Mouse (Mus musculus) spleen, postnatal 4 days (tissue): ENCODE measurements around the gene Ppdpf.

Source experiments
- DNase-seq, 2 experiments: peaks; one replicate each; pipeline ENCODE4 v3.0.0; 2022; ENCODE audit warnings: low spot score in 2 of 2

The Ppdpf gene

DNA sequence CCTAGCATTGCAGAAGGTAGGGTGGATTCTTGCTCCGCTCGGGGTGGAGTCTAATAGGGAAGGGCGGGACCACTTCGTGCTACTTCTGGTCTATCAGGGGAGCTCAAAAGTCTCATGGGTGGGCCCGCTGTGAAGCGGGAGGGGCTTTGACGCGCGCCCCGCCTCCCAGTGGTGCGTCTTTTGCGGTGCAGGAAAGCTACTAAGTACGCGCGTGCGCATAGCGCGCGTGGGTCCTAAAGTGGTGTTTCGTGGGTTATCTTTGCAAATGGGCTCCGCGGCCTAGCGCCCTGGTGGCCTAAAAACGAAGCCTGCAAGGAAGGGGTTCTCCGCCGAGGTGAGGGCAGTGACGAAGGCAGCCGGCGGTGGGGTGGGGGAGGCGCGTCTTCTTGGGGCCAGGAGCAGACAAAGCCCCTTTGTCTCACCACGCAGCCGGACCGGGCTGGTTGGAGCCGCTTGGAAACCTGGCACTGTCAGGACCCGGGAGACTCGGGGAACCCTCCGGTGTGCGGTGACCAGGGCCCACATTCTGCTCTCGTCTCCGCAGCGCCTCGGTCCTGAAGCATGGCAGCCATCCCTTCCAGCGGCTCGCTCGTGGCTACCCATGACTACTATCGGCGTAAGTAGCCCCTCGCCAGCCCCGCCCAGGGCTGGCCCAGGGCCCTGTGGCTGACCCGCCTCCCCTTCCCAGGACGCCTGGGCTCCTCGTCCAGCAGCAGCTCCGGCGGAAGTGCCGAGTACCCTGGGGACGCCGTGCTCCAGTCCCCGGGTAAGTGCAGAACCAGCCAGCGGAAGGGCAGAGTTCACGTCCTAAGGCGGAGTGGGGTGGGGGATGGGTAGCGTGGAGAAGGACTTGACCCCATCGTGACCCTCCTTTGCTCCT is at the start of gene Ppdpf:
Gene Ppdpf (plus strand): TSS at position 127 of the 880 bp plus-strand sequence.
- peak; percentile 91 to 93 for DNase-seq

DNA sequence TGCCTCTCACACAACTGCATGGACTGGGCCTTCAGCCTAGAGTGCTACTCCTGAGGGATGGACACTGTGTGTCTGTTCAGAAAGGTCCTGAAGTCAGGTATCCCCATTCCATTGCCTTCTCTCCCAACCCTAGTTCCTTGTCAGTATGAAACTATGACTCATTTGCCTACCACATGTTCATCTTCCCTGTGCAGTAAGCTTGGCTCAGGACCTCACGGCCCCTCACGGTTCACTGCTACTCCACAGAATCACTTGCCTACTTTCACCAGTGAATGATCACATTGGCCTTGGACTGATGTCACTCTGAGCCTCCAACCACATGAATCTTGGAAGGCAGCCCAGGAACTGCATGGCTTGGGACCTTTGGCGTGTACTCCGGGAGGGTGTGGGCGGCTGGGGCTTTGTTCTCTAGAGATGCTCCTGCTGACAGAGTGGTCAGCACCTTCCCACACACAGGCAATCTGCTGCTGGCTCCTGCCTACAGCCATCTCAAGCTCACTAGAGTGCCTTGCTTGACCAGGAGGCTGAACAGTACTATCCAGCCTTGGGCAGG is 47.3 kb upstream of the Ppdpf start:
- no peak for DNase-seq

- no peak for DNase-seq
Observed at GRCm38 (mm10) chr2:181142703-181143135, 44.3 kb upstream of the Ppdpf start.

GRCm38 (mm10) chr2:181143509-181144276 is 43.4 kb upstream of the Ppdpf start:
- no peak for DNase-seq

DNA sequence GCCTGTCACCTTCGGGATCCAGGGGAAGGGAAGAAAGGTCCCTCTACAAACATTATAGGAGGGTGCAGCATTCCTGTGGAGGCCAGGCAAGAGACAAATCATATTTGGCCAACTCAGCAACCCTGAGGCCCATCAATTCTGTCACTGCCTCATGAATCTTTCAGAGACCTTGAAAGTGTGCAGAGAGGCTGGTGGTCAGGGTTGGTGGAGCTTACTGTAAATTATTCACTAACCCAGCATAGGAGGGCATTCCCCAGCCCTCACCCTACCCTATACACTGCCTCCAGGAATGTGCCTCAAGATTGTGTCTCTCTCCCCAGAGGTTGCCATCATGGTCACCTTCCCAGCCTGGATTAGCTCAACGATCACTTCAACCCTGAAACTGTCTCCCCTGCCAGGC is 42.4 kb upstream of the Ppdpf start:
- DNase-seq: no peak

DNA sequence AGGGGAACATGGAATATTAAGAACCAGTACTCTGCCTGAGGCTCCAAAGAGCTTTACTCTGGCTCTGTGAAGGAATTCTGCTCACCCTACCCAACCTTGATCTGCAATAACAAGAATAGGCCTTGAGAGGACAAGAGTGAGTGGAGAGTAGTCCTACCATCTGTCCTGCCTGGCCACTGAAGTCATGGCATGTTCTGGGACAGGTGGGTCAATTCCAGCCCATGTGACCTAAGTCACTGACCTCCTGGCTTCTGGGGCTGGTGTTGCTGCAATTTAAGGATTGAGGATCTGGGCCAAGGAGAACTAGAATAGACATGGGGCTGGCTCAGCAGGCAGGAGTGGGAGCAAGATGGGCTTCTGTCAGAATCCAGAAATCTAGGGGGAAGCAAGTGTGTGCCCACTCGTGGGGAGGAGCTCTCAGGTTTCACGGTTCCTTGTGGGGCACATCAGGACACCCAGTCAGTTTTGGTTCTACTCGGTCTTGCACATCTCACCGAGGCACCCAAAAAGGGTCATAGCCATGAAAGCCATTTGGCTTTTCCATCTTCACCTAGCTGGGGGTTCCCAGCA is 40.0 kb upstream of the Ppdpf start:
- DNase-seq: no peak

DNA sequence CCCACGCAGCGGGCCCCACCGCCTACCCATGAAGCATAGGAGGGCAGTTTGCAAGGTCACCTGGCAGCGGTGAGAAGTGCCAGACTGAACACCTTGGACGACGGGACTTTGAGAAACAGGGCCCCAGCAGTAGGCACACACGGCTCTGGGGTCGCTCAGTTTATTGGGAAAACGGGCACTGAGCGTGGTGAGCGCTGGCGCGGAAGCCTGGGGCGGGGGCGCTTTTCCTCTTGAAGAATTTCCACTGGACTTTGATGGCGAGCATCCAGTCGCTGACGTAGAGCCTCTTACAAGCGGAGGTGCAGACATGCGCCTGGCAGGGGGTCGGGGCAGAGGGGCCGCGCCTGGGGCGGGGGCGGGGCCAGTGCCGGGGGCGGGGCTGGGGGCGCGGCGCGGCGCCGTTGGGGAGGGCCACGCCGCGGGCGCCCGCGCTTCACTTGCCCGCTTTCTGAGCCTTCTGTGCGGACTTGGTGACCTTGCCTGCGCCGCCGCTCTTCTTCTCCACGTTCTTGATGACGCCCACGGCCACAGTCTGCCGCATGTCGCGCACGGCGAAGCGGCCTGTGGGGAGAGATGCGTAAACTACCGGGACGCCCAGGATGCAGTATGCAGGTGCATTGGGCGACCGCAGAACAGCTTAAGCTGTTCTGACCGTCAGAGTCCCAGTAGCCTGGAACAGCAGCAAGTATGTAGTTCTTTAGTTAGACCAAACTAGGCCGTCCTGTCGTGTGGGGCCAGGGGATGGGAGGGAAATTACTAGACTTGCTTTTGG is 39.3 kb upstream of the Ppdpf start:
- DNase-seq: no peak

- DNase-seq: no peak
Observed at GRCm38 (mm10) chr2:181148318-181148955, 38.6 kb upstream of the Ppdpf start.

DNA sequence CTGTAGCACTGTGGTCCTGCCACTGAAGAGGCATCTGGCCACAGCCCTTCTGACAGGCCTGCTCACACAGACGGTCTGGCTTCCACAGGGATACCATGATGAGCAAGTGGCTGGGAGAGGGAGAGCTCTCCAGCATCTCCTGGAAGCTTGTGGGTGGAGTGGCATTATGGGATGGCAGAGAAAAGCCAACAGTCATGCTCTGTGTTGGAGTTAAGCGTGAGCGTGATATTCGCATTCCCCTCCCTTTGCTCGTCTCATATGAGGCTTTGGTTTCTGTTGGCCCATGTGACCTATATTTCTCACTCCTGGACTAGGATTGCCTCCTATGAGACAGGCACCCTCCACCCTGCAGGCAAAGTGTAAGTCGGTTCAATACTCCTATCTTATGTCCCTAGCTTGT is 36.8 kb upstream of the Ppdpf start:
- no peak for DNase-seq

DNA sequence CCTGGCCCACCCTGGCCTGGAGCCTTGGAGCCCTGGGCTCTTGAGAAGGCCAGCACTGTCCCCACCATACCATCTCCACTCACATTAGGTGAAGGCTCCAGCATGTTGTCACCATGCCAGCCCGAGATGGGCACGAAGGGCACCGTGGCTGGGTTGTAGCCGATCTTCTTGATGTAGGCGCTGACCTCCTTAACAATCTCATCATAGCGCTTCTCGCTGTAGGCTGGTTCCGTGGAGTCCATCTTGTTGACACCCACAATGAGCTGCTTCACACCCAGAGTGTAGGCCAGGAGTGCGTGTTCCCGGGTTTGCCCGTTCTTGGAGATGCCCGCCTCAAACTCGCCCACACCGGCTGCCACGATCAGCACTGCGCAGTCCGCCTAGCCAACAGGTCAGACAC is 34.3 kb upstream of the Ppdpf start:
- no peak for DNase-seq

GRCm38 (mm10) chr2:181153131-181153530 is 33.9 kb upstream of the Ppdpf start:
- no peak for DNase-seq

- no peak for DNase-seq
Observed at GRCm38 (mm10) chr2:181153837-181154236, 33.2 kb upstream of the Ppdpf start.

DNA sequence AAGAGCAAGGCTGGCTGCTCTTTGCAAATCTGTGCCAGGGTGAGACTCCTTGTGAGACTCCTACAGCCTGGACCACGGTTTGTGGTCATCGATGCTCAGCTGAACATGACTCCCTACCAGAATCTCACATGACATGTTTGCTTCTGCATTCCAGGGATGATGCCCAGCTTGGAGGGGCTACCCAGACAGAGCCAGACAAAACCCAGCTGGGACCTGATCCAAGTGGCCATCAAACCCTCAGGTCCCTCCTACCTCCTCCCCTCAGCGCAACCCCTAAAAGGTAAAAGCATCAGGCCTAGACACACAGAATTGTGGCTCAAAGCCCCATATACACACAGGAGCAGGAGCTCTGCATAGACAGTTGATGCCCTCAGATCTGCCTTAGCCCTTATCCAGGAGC is 32.7 kb upstream of the Ppdpf start:
- DNase-seq: no peak

DNA sequence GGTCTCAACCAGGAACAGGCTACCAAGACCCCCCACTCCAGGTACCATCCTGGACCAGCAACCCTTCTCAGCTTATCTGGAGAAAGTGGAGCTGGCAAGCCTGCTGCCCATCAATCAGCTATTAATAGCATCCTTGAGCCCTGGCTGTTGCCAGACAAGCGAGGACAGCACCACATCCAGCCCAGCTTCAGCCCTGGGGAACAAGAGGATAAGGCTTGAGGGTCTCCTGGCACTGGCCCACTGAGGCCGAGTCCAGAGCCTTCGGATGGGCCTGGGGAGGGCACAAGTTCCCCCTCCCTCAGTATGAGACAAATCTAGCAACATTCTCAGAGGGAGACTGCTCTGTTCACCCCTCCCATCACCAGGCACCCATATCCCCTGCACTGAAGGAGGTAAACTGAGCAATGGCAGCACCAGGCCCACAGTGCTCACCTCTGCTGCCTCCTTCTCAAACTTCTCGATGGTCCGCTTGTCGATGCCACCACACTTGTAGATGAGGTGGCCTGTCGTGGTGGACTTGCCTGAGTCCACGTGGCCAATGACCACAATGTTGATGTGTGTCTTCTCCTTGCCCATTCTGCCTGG is 32.1 kb upstream of the Ppdpf start:
- DNase-seq: no peak

- no peak for DNase-seq
Observed at GRCm38 (mm10) chr2:181155801-181156200, 31.2 kb upstream of the Ppdpf start.

DNA sequence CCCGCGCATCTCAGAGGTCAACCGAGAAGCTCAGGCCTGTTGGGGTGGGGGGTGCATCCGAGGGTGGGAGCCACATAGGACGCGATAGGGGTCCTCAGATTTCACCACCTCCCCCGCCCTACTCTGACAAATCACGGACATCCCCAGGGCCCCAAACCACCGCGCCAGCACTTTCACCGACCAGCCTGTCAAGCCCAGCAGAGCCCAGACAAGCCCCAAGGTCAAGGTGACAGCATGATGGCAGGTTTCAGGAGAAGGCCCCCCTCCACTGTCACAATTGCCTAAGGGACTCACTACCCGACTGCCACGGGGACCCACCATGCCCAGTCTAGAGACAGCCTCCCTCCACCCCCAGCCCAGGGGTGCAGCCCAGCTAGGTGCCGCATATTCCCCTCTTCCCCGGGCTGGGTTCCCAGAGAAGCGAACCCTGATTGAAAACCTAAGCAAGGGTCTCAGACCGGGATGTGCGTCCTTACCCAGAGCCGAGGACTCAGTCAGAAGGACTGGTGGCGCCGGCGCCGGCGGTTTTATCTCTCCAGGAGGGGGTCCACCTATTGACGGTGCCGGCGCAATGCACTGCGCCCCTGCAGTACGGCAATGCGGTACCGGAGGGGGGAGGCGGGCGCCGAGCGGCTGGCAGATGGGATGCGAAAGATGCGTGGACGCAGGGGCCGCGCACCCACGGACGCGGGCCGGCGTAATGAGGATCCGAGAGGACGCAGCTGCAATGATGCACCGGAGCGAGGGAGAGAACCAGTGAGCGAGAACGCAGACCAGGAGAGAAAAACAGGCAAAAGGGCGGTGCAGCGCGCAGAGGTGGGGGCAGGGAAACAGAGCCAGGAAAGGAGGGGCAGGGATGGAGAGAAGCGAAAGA is 30.6 kb upstream of the Ppdpf start, which contains the start of gene Eef1a2:
Gene Eef1a2 (minus strand): TSS at position 767 of the 874 bp plus-strand sequence.
- DNase-seq: no peak

- DNase-seq: no peak
Observed at GRCm38 (mm10) chr2:181157180-181157579, 29.9 kb upstream of the Ppdpf start.

GRCm38 (mm10) chr2:181157716-181158302 is 29.2 kb upstream of the Ppdpf start:
- DNase-seq: no peak

DNA sequence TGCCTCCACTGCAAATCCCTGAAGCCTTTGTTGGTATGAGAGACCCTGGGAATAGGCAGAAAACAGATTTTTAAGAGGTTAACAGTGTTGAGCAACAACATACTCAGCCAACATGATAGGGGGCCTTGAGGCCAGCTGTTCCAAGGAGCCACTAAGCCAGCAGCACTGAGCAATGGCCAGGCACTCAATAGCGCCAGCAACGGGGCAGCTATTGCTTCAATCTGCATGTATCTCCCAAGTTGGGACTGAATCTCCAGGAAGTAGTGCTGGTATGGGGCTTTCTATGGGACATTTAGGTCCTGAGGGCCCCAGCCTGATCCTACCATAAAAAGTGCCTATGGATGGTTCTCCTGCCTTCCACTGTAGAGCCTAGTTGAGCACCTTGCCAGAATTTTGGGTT is 28.6 kb upstream of the Ppdpf start:
- no peak for DNase-seq
